Mouse (Mus musculus) spleen, adult 2 months (tissue): ENCODE results near the gene Cyp2g1. TPM values are rescaled to one million over a fixed set of nuclear protein-coding genes. Genes with fewer than 3 reads are reported as not detected.

Source experiments
- DNase-seq, 2 experiments: peaks; one replicate each; pipeline versions ENCODE4 v3.0.0 to v3.0.0-alpha.2; 2012 to 2021; ENCODE audit warnings: low spot score in 2 of 2, low read depth in 1 of 2
- H3K27ac ChIP-seq: fragments of 200-500 bp; 2 replicates; pipeline ENCODE4 v1.5.1; 2012; ENCODE audit warnings: low read length, inconsistent platforms; ENCODE audit not compliant: insufficient read depth
- H3K27me3 ChIP-seq: fragments of 200-500 bp; 2 replicates; pipeline ENCODE4 v1.6.1; 2012; ENCODE audit warnings: mild to moderate bottlenecking, moderate library complexity, low read length, inconsistent platforms; ENCODE audit not compliant: control insufficient read depth, insufficient read depth
- H3K36me3 ChIP-seq: fragments of 200-500 bp; 2 replicates; pipeline ENCODE4 v1.6.1; 2012; ENCODE audit warnings: mild to moderate bottlenecking, low read length, inconsistent platforms; ENCODE audit not compliant: control insufficient read depth, insufficient read depth
- H3K4me1 ChIP-seq: fragments of 200-500 bp; 2 replicates; pipeline ENCODE4 v1.6.1; 2011; ENCODE audit warnings: inconsistent platforms; ENCODE audit not compliant: control insufficient read depth, insufficient read depth, insufficient read length
- H3K4me3 ChIP-seq: fragments of 200-500 bp; 2 replicates; pipeline ENCODE4 v1.5.1; 2011; ENCODE audit warnings: mild to moderate bottlenecking, inconsistent platforms; ENCODE audit not compliant: insufficient read depth, insufficient read length; ENCODE audit errors: extremely low read depth
- CTCF ChIP-seq: fragments of 200-500 bp; IDR thresholded peaks from 2 replicates; pipeline ENCODE4 v1.5.1; 2011; ENCODE audit warnings: mild to moderate bottlenecking, inconsistent platforms; ENCODE audit not compliant: insufficient read depth, insufficient read length, insufficient replicate concordance; ENCODE audit errors: extremely low read depth
- POLR2A ChIP-seq: fragments of 200-500 bp; IDR thresholded peaks from 2 replicates; pipeline ENCODE4 v1.6.1; 2011; ENCODE audit warnings: low read depth, low read length, inconsistent platforms
- WGBS: fragments of 180-500 bp; shearing (Covaris S2); methylation state at CpG from one replicate; pipeline ENCODE4 v1.1.7; 2018; 5-methylcytosine and 5-hydroxymethylcytosine counted together
- polyA plus RNA-seq: library from polyadenylated mRNA; depleted of rRNA; stranded (reverse); fragments of >200 nt; gene quantifications from 2 replicates; pipeline ENCODE4 v1.2.3, GENCODE M21; 2012; rRNA removed

Cyp2g1 gene
- polyA plus RNA-seq, result not detected in 2 replicates

- Histone ChIP-seq H3K27me3 (no peaks in the 10 kb centered on the region), H3K36me3 (no peaks in the 10 kb centered on the region), H3K27ac (no peak within 1 kb of the TSS), H3K4me1 (no peaks in the 10 kb centered on the region), H3K4me3 (no peak within 1 kb of the TSS)
- DNase-seq, result no peak
- TF ChIP-seq POLR2A (no peak), CTCF (no peak)
- WGBS, result 94% methylated on average over 2 of the region's 2 CpGs
Observed at GRCm38 (mm10) chr7:26808592-26808991, at the start of gene Cyp2g1. Gene Cyp2g1, plus strand, starts transcription at chr7:26808892.

GRCm38 (mm10) chr7:26767084-26767483 is 41.6 kb upstream of the Cyp2g1 start:
- no peak for DNase-seq
- H3K27ac ChIP-seq, result no peak overlapping the region
- H3K36me3 ChIP-seq, result no peaks in the 10 kb centered on the region
- 59% methylated on average over 1 of the region's 1 CpGs for WGBS
- TF ChIP-seq POLR2A, result no peak
- TF ChIP-seq CTCF, result no peak
- no peaks in the 10 kb centered on the region for H3K4me1 ChIP-seq
- H3K27me3 ChIP-seq, result no peaks in the 10 kb centered on the region
- no peak overlapping the region for H3K4me3 ChIP-seq

GRCm38 (mm10) chr7:26769881-26770470 is 38.7 kb upstream of the Cyp2g1 start:
- Histone ChIP-seq H3K27ac (no peak overlapping the region), H3K36me3 (no peaks in the 10 kb centered on the region), H3K4me1 (no peaks in the 10 kb centered on the region), H3K27me3 (no peaks in the 10 kb centered on the region), H3K4me3 (no peak overlapping the region)
- DNase-seq, result no peak
- whole genome bisulfite sequencing, result 85% methylated on average over 9 of the region's 9 CpGs
- TF ChIP-seq CTCF (no peak), POLR2A (no peak)

GRCm38 (mm10) chr7:26772866-26773586 is 35.7 kb upstream of the Cyp2g1 start:
- H3K4me1 ChIP-seq, result no peaks in the 10 kb centered on the region
- TF ChIP-seq POLR2A (no peak), CTCF (no peak)
- no peak overlapping the region for H3K27ac ChIP-seq
- no peak overlapping the region for H3K4me3 ChIP-seq
- WGBS, result 75% methylated on average over 3 of the region's 3 CpGs
- no peak for DNase-seq
- no peaks in the 10 kb centered on the region for H3K27me3 ChIP-seq
- no peaks in the 10 kb centered on the region for H3K36me3 ChIP-seq

- 25% methylated on average over 6 of the region's 6 CpGs for WGBS
- H3K4me1 ChIP-seq, result no peaks in the 10 kb centered on the region
- H3K4me3 ChIP-seq, result no peak overlapping the region
- no peaks in the 10 kb centered on the region for H3K27me3 ChIP-seq
- H3K27ac ChIP-seq, result no peak overlapping the region
- no peak for DNase-seq
- no peaks in the 10 kb centered on the region for H3K36me3 ChIP-seq
- no peak for TF ChIP-seq CTCF
- no peak for TF ChIP-seq POLR2A
Observed at GRCm38 (mm10) chr7:26775866-26776265, 32.8 kb upstream of the Cyp2g1 start.

GRCm38 (mm10) chr7:26777806-26778205 is 30.9 kb upstream of the Cyp2g1 start:
- Histone ChIP-seq H3K36me3 (no peaks in the 10 kb centered on the region), H3K27ac (no peak overlapping the region), H3K4me3 (no peak overlapping the region), H3K4me1 (no peaks in the 10 kb centered on the region), H3K27me3 (no peaks in the 10 kb centered on the region)
- 51% methylated on average over 2 of the region's 2 CpGs for WGBS
- TF ChIP-seq POLR2A (no peak), CTCF (no peak)
- DNase-seq, result no peak

GRCm38 (mm10) chr7:26778474-26778873 is 30.2 kb upstream of the Cyp2g1 start:
- no peaks in the 10 kb centered on the region for H3K36me3 ChIP-seq
- no peak overlapping the region for H3K27ac ChIP-seq
- WGBS, result 35% methylated on average over 6 of the region's 6 CpGs
- TF ChIP-seq CTCF, result no peak
- TF ChIP-seq POLR2A, result no peak
- no peak overlapping the region for H3K4me3 ChIP-seq
- DNase-seq, result no peak
- no peaks in the 10 kb centered on the region for H3K4me1 ChIP-seq
- H3K27me3 ChIP-seq, result no peaks in the 10 kb centered on the region
